9 mouse cellular contexts compared by ENCODE assay signal in genomic region chr16:28838016-28838415, GRCm38 (mm10).
DNase-seq lines count a peak whose midpoint lies in the region; ATAC-seq and TF ChIP-seq lines count a peak whose summit lies in the region.
"Had no signal": no experiment of that assay in that cellular context is flagged by ENCODE, and none has a peak within 500 bp of the region (broad histone marks: within the 10 kb centered on the region; RNA-seq: fewer than 3 reads in every experiment).

No protein-coding gene starts in this region.

- no peak overlapping the region for H3K4me3 ChIP-seq in hindbrain, embryonic 10.5 days
- no peak overlapping the region for H3K4me3 ChIP-seq in hindbrain, embryonic 12.5 days
- no peak overlapping the region for H3K4me3 ChIP-seq in MEL (ENCODE audit: control insufficient read depth in 1 of 2, insufficient read depth in 1 of 2, low read depth in 2 of 2, low read length in 2 of 2)
- H3K4me3 ChIP-seq in cerebellum, adult 2 months (replicated peaks; ENCODE audit: insufficient read depth, low read depth, low read length): no peak overlapping the region
- H3K4me3 ChIP-seq in midbrain, embryonic 16.5 days (ENCODE audit: low read depth, low read length): no peak overlapping the region
- H3K4me3 ChIP-seq: hindbrain, embryonic 15.5 days had no signal

- H3K9me3 ChIP-seq in hindbrain, embryonic 10.5 days: no peaks in the 10 kb centered on the region
- no peaks in the 10 kb centered on the region for H3K9me3 ChIP-seq in hindbrain, embryonic 12.5 days (replicated peaks)
- no peaks in the 10 kb centered on the region for H3K9me3 ChIP-seq in MEL (replicated peaks; ENCODE audit: insufficient read depth, low read length)
- no peaks in the 10 kb centered on the region for H3K9me3 ChIP-seq in midbrain, embryonic 16.5 days (replicated peaks; ENCODE audit: control insufficient read depth, low read length, poor library complexity, severe bottlenecking)
- H3K9me3 ChIP-seq: hindbrain, embryonic 15.5 days had no signal

- no peak overlapping the region for H3K9ac ChIP-seq in hindbrain, embryonic 12.5 days
- H3K9ac ChIP-seq in MEL (ENCODE audit: control insufficient read depth, low read depth, low read length, poor library complexity, severe bottlenecking): no peak overlapping the region
- no peak overlapping the region for H3K9ac ChIP-seq in midbrain, embryonic 16.5 days (ENCODE audit: low read depth, low read length)
- H3K9ac ChIP-seq: hindbrain, embryonic 15.5 days had no signal

- no peak overlapping the region for H3K27ac ChIP-seq in hindbrain, embryonic 10.5 days
- no peak overlapping the region for H3K27ac ChIP-seq in hindbrain, embryonic 12.5 days
- H3K27ac ChIP-seq in MEL (ENCODE audit: control insufficient read depth, low read depth, low read length): no peak overlapping the region
- H3K27ac ChIP-seq in cerebellum, adult 2 months (ENCODE audit: insufficient read depth, low read length): no peak overlapping the region
- no peak overlapping the region for H3K27ac ChIP-seq in midbrain, embryonic 16.5 days (ENCODE audit: low read length)
- H3K27ac ChIP-seq: hindbrain, embryonic 15.5 days had no signal

- H3K79me2 ChIP-seq in MEL (ENCODE audit: control insufficient read depth, insufficient read depth, low read length, poor library complexity): no peaks in the 10 kb centered on the region

- DNase-seq in hindbrain, embryonic 10.5 days (ENCODE audit: low spot score): peak; percentile 53
- peak; percentile 2 for DNase-seq in MEL (ENCODE audit: low read depth, low spot score)
- DNase-seq in cerebellum, adult 2 months: peak; percentile 58 to 78
- DNase-seq in layer of hippocampus, postnatal 36 days: peak; percentile 46 to 71

- 21% methylated on average over 12 of the region's 12 CpGs for WGBS in hindbrain, embryonic 10.5 days
- 19% methylated on average over 12 of the region's 12 CpGs for WGBS in hindbrain, embryonic 12.5 days
- WGBS in cerebellum, adult 2 months: 9% methylated on average over 12 of the region's 12 CpGs
- WGBS in midbrain, embryonic 16.5 days: 18% methylated on average over 12 of the region's 12 CpGs

- no peak for ATAC-seq in hindbrain, embryonic 12.5 days (ENCODE audit: low FRiP score)
- ATAC-seq in granulocyte monocyte progenitor cell, adult 5-6 weeks (replicated peaks; ENCODE audit: poor library complexity, severe bottlenecking): peak; percentile 57
- peak; percentile 34 for ATAC-seq in midbrain, embryonic 16.5 days
- ATAC-seq in erythroid progenitor cell, adult 5-6 weeks (replicated peaks; ENCODE audit: low FRiP score, poor library complexity, severe bottlenecking): no peak

- peak; percentile 14 for TF ChIP-seq RAD21 in MEL (IDR thresholded peaks at IDR 0.05; ENCODE audit: low read depth, low read length)

- no peaks in the 10 kb centered on the region for H3K36me3 ChIP-seq in hindbrain, embryonic 10.5 days
- H3K36me3 ChIP-seq in hindbrain, embryonic 12.5 days: no peaks in the 10 kb centered on the region
- H3K36me3 ChIP-seq in MEL (ENCODE audit: control insufficient read depth in 1 of 2, insufficient read depth in 2 of 2, low read length in 2 of 2): no peaks in the 10 kb centered on the region
- no peaks in the 10 kb centered on the region for H3K36me3 ChIP-seq in midbrain, embryonic 16.5 days (ENCODE audit: control insufficient read depth, insufficient read depth, low read length)
- H3K36me3 ChIP-seq: hindbrain, embryonic 15.5 days had no signal

- TF ChIP-seq EP300 in MEL (IDR thresholded peaks at IDR 0.05; ENCODE audit: low read depth in 1 of 2, low read length in 2 of 2): no peak

- H3K27me3 ChIP-seq in hindbrain, embryonic 10.5 days (ENCODE audit: insufficient read depth, poor library complexity, severe bottlenecking): no peaks in the 10 kb centered on the region
- H3K27me3 ChIP-seq in hindbrain, embryonic 12.5 days: peaks cover 14% of the 10 kb centered on the region; the same call in 1 of the 2 replicates
- no peaks in the 10 kb centered on the region for H3K27me3 ChIP-seq in MEL (ENCODE audit: control insufficient read depth in 1 of 2, insufficient read depth in 2 of 2, low read length in 2 of 2)
- H3K27me3 ChIP-seq in cerebellum, adult 2 months (ENCODE audit: control insufficient read depth, insufficient read depth, low read length): no peaks in the 10 kb centered on the region
- H3K27me3 ChIP-seq in midbrain, embryonic 16.5 days (ENCODE audit: control insufficient read depth, insufficient read depth, low read depth, low read length): no peaks in the 10 kb centered on the region

- TF ChIP-seq CTCF in MEL (IDR thresholded peaks at IDR 0.05 in 2 of 3, conservative IDR thresholded peaks at IDR 0.05 in 1 of 3; ENCODE audit: control insufficient read depth in 1 of 3, insufficient read depth in 1 of 3, low read depth in 2 of 3, low read length in 3 of 3, poor library complexity in 1 of 3, severe bottlenecking in 1 of 3): peak in 2 of 3 experiments; percentile 12 to 29; a peak in 3 of 6 replicates
- peak; percentile 92 for TF ChIP-seq CTCF in cerebellum, adult 2 months (IDR thresholded peaks at IDR 0.05; ENCODE audit: borderline replicate concordance, insufficient read depth, low read depth, low read length)

- H3K4me1 ChIP-seq in hindbrain, embryonic 10.5 days (replicated peaks): peaks cover 35% of the 10 kb centered on the region
- H3K4me1 ChIP-seq in hindbrain, embryonic 12.5 days: peaks cover 21% of the 10 kb centered on the region
- no peaks in the 10 kb centered on the region for H3K4me1 ChIP-seq in MEL (ENCODE audit: control insufficient read depth in 1 of 2, insufficient read depth in 2 of 2, low read length in 2 of 2)
- peaks cover 4% of the 10 kb centered on the region; the same call in 1 of the 2 replicates for H3K4me1 ChIP-seq in cerebellum, adult 2 months (ENCODE audit: control insufficient read depth, insufficient read depth, low read length)
- H3K4me1 ChIP-seq in midbrain, embryonic 16.5 days (ENCODE audit: control insufficient read depth, insufficient read depth, low read length): peaks cover 23% of the 10 kb centered on the region

- H3K4me2 ChIP-seq in hindbrain, embryonic 12.5 days (replicated peaks): no peak overlapping the region
- H3K4me2 ChIP-seq in midbrain, embryonic 16.5 days (ENCODE audit: low read length): no peak overlapping the region
- H3K4me2 ChIP-seq: hindbrain, embryonic 15.5 days had no signal

- no peak for TF ChIP-seq POLR2A in MEL (IDR thresholded peaks at IDR 0.05; ENCODE audit: control insufficient read depth in 1 of 2, insufficient read depth in 1 of 2, low read depth in 1 of 2, low read length in 2 of 2, poor library complexity in 1 of 2)
- no peak for TF ChIP-seq POLR2A in cerebellum, adult 2 months (IDR thresholded peaks at IDR 0.05; ENCODE audit: borderline replicate concordance, insufficient read depth, low read length)

TF ChIP-seq in MEL, 35 proteins besides CTCF, POLR2A, EP300 and RAD21:
- TF ChIP-seq ZMIZ1 (IDR thresholded peaks at IDR 0.05; ENCODE audit: low read depth, low read length) (no peak), NELFE (IDR thresholded peaks at IDR 0.05; ENCODE audit: low read depth, low read length) (no peak), MAZ (IDR thresholded peaks at IDR 0.05; ENCODE audit: low read depth, low read length) (no peak), MYB (IDR thresholded peaks at IDR 0.05; ENCODE audit: low read depth, low read length) (no peak), HCFC1 (IDR thresholded peaks at IDR 0.05; ENCODE audit: low read depth, low read length) (no peak), GABPA (IDR thresholded peaks at IDR 0.05; ENCODE audit: low read depth, low read length) (no peak), RCOR1 (IDR thresholded peaks at IDR 0.05; ENCODE audit: low read depth, low read length) (no peak), NRF1 (IDR thresholded peaks at IDR 0.05; ENCODE audit: insufficient read depth, low read depth, low read length, poor library complexity, severe bottlenecking) (no peak), GATA1 (IDR thresholded peaks at IDR 0.05; ENCODE audit: low read depth, low read length) (no peak), E2F4 (IDR thresholded peaks at IDR 0.05; ENCODE audit: borderline replicate concordance, low read depth, low read length) (no peak), TCF12 (IDR thresholded peaks at IDR 0.05; ENCODE audit: low read depth, low read length) (no peak), MAX (IDR thresholded peaks at IDR 0.05; ENCODE audit: low read length) (no peak), TBP (IDR thresholded peaks at IDR 0.05; ENCODE audit: low read depth, low read length) (no peak), BHLHE40 (IDR thresholded peaks at IDR 0.05; ENCODE audit: borderline replicate concordance, low read depth, low read length) (no peak)

Comparison
In these comparisons a context has a peak if more than half of its experiments do, and no peak if none do; other contexts are left out.
1. DNase-seq: peak in every context shown above with its lines; median percentile 68 in cerebellum, adult 2 months; 58 in layer of hippocampus, postnatal 36 days; 53 in hindbrain, embryonic 10.5 days; 2 in MEL.
2. ATAC-seq: peak in granulocyte monocyte progenitor cell, adult 5-6 weeks (single experiment) and midbrain, embryonic 16.5 days (single experiment); none in hindbrain, embryonic 12.5 days (single experiment) and erythroid progenitor cell, adult 5-6 weeks (single experiment).